Mouse (Mus musculus): ENCODE measurements around the gene Prdm11. TPM values are rescaled to one million over a fixed set of nuclear protein-coding genes. Genes with fewer than 3 reads are reported as not detected.
A peak's percentile ranks its signal among the peaks of the same experiment; 100 is the strongest.

Gene Prdm11
- polyA plus RNA-seq, 1 experiment from 2014 or later, result 2.4 TPM

DNA sequence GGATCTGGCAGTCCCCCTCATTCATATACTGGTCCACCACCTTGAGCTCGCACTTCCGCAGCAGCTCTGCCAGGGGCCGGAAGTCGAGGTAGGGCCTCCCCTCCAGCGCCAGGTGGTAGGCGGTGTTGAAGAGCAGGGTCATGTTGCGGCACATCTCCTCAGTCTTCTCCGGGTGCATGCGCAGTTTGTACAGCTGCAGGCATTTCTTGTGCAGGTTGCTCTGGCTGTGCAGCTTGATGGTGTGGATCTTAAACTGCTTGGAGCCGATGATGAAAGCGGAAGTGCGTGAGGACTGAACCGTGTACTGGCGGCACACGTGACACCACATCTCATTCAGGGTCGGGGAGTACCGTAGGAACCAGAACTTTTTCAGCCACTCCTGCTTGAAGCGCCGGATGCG lies 72.3 kb downstream of the Prdm11 start:
- Histone ChIP-seq H3K36me3 (ENCODE audit: control insufficient read depth, insufficient read depth, low read length) (peaks cover 20% of the 10 kb centered on the region; the same call in 1 of the 2 replicates), H3K4me3 (ENCODE audit: low read depth, low read length) (no peak overlapping the region), H3K4me1 (ENCODE audit: control insufficient read depth, insufficient read depth, low read length) (no peaks in the 10 kb centered on the region), H3K9ac (ENCODE audit: low read length) (no peak overlapping the region), H3K27me3 (ENCODE audit: control insufficient read depth, insufficient read depth, low read length) (no peaks in the 10 kb centered on the region), H3K27ac (replicated peaks; ENCODE audit: low read depth, low read length) (no peak overlapping the region), H3K9me3 (ENCODE audit: control insufficient read depth, low read length) (no peaks in the 10 kb centered on the region), H3K4me2 (ENCODE audit: low read depth, severe bottlenecking) (no peak overlapping the region)
- WGBS, result 96% methylated on average over 20 of the region's 20 CpGs
- ATAC-seq (ENCODE audit: insufficient number of reproducible peaks, low FRiP score, low TSS enrichment, low read depth), result no peak
- DNase-seq (ENCODE audit: low spot score), result no peak

DNA sequence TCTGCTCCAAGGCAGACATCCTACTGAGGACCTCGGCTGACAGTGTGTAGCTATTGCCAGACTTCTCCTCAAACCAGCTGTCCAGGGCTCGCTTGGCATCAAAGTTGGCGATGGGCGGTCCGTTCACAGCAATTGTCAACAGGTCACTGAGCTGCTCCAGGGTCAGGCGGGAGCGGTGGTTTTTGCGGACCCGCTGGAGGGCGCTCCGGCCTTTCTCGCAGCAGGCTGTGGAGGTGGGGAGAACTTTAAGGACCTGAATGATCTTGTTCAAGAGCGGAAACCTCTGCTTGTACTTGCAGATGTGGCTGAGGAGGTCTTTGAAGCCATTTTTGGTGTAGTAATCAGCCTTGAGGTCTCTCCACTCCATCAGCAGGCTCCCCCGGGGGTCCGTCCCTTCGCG lies 73.9 kb downstream of the Prdm11 start:
- Histone ChIP-seq H3K27ac (replicated peaks; ENCODE audit: low read depth, low read length) (no peak overlapping the region), H3K27me3 (ENCODE audit: control insufficient read depth, insufficient read depth, low read length) (no peaks in the 10 kb centered on the region), H3K4me1 (ENCODE audit: control insufficient read depth, insufficient read depth, low read length) (peaks cover 7% of the 10 kb centered on the region; the same call in 1 of the 2 replicates), H3K36me3 (ENCODE audit: control insufficient read depth, insufficient read depth, low read length) (peaks cover 20% of the 10 kb centered on the region; the same call in 1 of the 2 replicates), H3K4me3 (ENCODE audit: low read depth, low read length) (no peak overlapping the region), H3K9ac (ENCODE audit: low read length) (no peak overlapping the region), H3K4me2 (ENCODE audit: low read depth, severe bottlenecking) (no peak overlapping the region), H3K9me3 (ENCODE audit: control insufficient read depth, low read length) (no peaks in the 10 kb centered on the region)
- 88% methylated on average over 17 of the region's 17 CpGs for WGBS
- DNase-seq (ENCODE audit: low spot score) (no peak), ATAC-seq (ENCODE audit: insufficient number of reproducible peaks, low FRiP score, low TSS enrichment, low read depth) (no peak)

- Histone ChIP-seq H3K27me3 (ENCODE audit: control insufficient read depth, insufficient read depth, low read length) (no peaks in the 10 kb centered on the region), H3K9me3 (ENCODE audit: control insufficient read depth, low read length) (no peaks in the 10 kb centered on the region), H3K9ac (ENCODE audit: low read length) (no peak overlapping the region), H3K4me3 (ENCODE audit: low read depth, low read length) (no peak overlapping the region), H3K36me3 (ENCODE audit: control insufficient read depth, insufficient read depth, low read length) (peaks cover 20% of the 10 kb centered on the region; the same call in 1 of the 2 replicates), H3K4me1 (ENCODE audit: control insufficient read depth, insufficient read depth, low read length) (peaks cover 9% of the 10 kb centered on the region; the same call in 1 of the 2 replicates), H3K4me2 (ENCODE audit: low read depth, severe bottlenecking) (no peak overlapping the region), H3K27ac (replicated peaks; ENCODE audit: low read depth, low read length) (no peak overlapping the region)
- DNase-seq (ENCODE audit: low spot score) (no peak), ATAC-seq (ENCODE audit: insufficient number of reproducible peaks, low FRiP score, low TSS enrichment, low read depth) (no peak)
- 95% methylated on average over 8 of the region's 8 CpGs for WGBS
Observed at GRCm38 (mm10) chr2:92971536-92971935, 74.4 kb downstream of the Prdm11 start.

DNA sequence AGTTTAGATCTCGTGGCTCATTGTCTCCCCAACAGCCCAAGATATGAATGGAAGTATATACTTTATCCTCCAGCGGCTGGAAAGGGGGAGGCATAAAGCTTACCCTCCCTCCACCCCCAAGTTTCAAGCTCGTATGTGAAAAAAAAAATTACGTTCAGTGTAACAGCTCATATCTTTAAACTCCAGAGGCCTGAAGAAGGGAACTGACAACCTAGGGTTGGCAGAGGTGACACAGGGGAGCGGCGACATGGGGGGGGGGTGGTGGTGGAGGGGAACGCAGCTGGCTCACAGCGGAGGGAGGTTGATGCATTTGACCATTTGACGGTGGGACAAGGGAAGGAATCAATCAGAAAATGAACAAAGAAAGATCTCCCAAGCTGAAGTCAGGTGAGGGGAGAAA lies 74.9 kb downstream of the Prdm11 start:
- H3K36me3 ChIP-seq (ENCODE audit: control insufficient read depth, insufficient read depth, low read length), result peaks cover 20% of the 10 kb centered on the region; the same call in 1 of the 2 replicates

GRCm38 (mm10) chr2:92967839-92968166 lies 78.2 kb downstream of the Prdm11 start:
- Histone ChIP-seq H3K36me3 (ENCODE audit: control insufficient read depth, insufficient read depth, low read length) (peaks cover 5% of the 10 kb centered on the region; the same call in 1 of the 2 replicates), H3K27ac (replicated peaks; ENCODE audit: low read depth, low read length) (no peak overlapping the region), H3K27me3 (ENCODE audit: control insufficient read depth, insufficient read depth, low read length) (no peaks in the 10 kb centered on the region), H3K4me3 (ENCODE audit: low read depth, low read length) (no peak overlapping the region), H3K9ac (ENCODE audit: low read length) (no peak overlapping the region), H3K9me3 (ENCODE audit: control insufficient read depth, low read length) (no peaks in the 10 kb centered on the region), H3K4me1 (ENCODE audit: control insufficient read depth, insufficient read depth, low read length) (peaks cover 10% of the 10 kb centered on the region; the same call in 1 of the 2 replicates), H3K4me2 (ENCODE audit: low read depth, severe bottlenecking) (no peak overlapping the region)
- WGBS, result 41% methylated on average over 4 of the region's 4 CpGs
- ATAC-seq (ENCODE audit: insufficient number of reproducible peaks, low FRiP score, low TSS enrichment, low read depth) (no peak), DNase-seq (ENCODE audit: low spot score) (no peak)

More for the DNA sequence above, 74.9 kb downstream of the Prdm11 start:
- Histone ChIP-seq H3K27ac (replicated peaks; ENCODE audit: low read depth, low read length) (no peak overlapping the region), H3K4me2 (ENCODE audit: low read depth, severe bottlenecking) (no peak overlapping the region), H3K9me3 (ENCODE audit: control insufficient read depth, low read length) (no peaks in the 10 kb centered on the region), H3K9ac (ENCODE audit: low read length) (no peak overlapping the region), H3K4me1 (ENCODE audit: control insufficient read depth, insufficient read depth, low read length) (peaks cover 10% of the 10 kb centered on the region; the same call in 1 of the 2 replicates), H3K4me3 (ENCODE audit: low read depth, low read length) (no peak overlapping the region), H3K27me3 (ENCODE audit: control insufficient read depth, insufficient read depth, low read length) (no peaks in the 10 kb centered on the region)
- DNase-seq (ENCODE audit: low spot score) (no peak), ATAC-seq (ENCODE audit: insufficient number of reproducible peaks, low FRiP score, low TSS enrichment, low read depth) (no peak)
- WGBS, result 82% methylated on average over 9 of the region's 9 CpGs

DNA sequence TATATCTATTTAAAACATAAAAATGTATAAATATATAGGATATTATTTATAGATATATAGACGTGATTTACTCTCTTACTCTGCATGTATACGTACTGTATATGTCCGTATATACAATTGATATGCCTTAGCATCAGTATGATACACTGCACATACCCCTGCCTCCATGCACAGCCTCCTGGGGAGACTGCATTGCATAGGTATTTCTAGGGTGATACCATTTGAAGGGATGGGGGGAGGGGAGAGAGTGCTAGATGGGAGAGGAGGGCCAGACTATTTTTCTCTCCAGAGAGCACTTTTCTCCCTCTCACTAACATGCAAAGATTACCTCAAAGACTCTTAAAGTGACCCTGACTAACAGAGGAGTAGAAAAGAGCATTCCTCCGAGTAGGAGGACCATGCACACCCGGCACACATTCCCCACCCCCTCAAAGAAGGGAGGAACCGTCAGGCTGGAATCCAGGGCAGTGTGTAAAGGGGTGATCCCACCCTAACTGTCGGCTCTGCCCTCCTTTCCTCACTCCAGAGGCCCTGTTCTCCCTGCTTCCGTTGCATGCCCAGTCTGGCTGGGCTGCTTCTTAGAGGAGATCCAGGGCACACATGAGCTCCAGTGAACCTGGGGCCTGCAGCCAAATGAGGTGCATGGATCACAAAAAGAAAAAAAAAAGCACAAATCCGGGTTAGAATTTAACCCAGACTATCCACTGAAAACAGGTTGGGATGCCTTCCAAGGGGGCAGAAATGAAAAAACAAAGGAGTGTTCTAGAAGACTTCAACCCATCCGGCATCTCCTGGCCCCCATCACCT lies 78.7 kb downstream of the Prdm11 start:
- no peak for DNase-seq (ENCODE audit: low spot score)
- no peak overlapping the region for H3K4me2 ChIP-seq (ENCODE audit: low read depth, severe bottlenecking)
- H3K36me3 ChIP-seq (ENCODE audit: control insufficient read depth, insufficient read depth, low read length), result no peaks in the 10 kb centered on the region
- no peak for ATAC-seq (ENCODE audit: insufficient number of reproducible peaks, low FRiP score, low TSS enrichment, low read depth)
- H3K9me3 ChIP-seq (ENCODE audit: control insufficient read depth, low read length), result no peaks in the 10 kb centered on the region
- 0 out of 2 replicates have a peak overlapping the region, but pooled peaks have one; percentile 9 for H3K9ac ChIP-seq (ENCODE audit: low read length)
- H3K4me3 ChIP-seq (ENCODE audit: low read depth, low read length), result no peak overlapping the region
- WGBS, result 21% methylated on average over 10 of the region's 10 CpGs
- no peaks in the 10 kb centered on the region for H3K27me3 ChIP-seq (ENCODE audit: control insufficient read depth, insufficient read depth, low read length)
- H3K4me1 ChIP-seq (ENCODE audit: control insufficient read depth, insufficient read depth, low read length), result peaks cover 10% of the 10 kb centered on the region; the same call in 1 of the 2 replicates
- no peak overlapping the region for H3K27ac ChIP-seq (replicated peaks; ENCODE audit: low read depth, low read length)

GRCm38 (mm10) chr2:92966257-92966656 lies 79.7 kb downstream of the Prdm11 start:
- H3K4me2 ChIP-seq (ENCODE audit: low read depth, severe bottlenecking), result no peak overlapping the region
- DNase-seq (ENCODE audit: low spot score), result no peak
- H3K27ac ChIP-seq (replicated peaks; ENCODE audit: low read depth, low read length), result no peak overlapping the region
- WGBS, result 62% methylated on average over 8 of the region's 8 CpGs
- H3K9me3 ChIP-seq (ENCODE audit: control insufficient read depth, low read length), result no peaks in the 10 kb centered on the region
- no peaks in the 10 kb centered on the region for H3K36me3 ChIP-seq (ENCODE audit: control insufficient read depth, insufficient read depth, low read length)
- H3K27me3 ChIP-seq (ENCODE audit: control insufficient read depth, insufficient read depth, low read length), result no peaks in the 10 kb centered on the region
- H3K4me3 ChIP-seq (ENCODE audit: low read depth, low read length), result no peak overlapping the region
- H3K4me1 ChIP-seq (ENCODE audit: control insufficient read depth, insufficient read depth, low read length), result peaks cover 10% of the 10 kb centered on the region; the same call in 1 of the 2 replicates
- no peak overlapping the region for H3K9ac ChIP-seq (ENCODE audit: low read length)
- ATAC-seq (ENCODE audit: insufficient number of reproducible peaks, low FRiP score, low TSS enrichment, low read depth), result no peak

DNA sequence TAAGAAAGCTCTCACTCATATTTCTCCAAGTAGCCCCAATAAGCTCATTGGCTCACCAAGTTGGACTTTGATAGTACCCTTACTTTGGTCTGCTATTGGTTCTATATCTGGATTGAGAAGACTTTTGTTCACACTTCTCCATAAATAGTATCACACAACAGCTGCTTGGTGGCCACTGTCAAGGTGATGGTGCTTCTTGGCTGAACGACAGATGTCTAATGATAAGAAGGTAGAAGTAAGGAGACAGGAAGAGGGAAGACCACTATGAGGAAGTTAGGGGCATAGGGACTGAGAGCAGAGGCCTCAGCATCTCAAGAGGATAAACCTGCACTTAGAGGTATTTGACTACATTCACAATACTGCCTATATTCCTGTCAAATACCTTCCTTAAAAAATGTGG lies 81.6 kb downstream of the Prdm11 start:
- H3K27me3 ChIP-seq (ENCODE audit: control insufficient read depth, insufficient read depth, low read length), result no peaks in the 10 kb centered on the region
- WGBS, result 86% methylated on average over 1 of the region's 1 CpGs
- H3K27ac ChIP-seq (replicated peaks; ENCODE audit: low read depth, low read length), result no peak overlapping the region
- H3K9ac ChIP-seq (ENCODE audit: low read length), result no peak overlapping the region
- no peaks in the 10 kb centered on the region for H3K36me3 ChIP-seq (ENCODE audit: control insufficient read depth, insufficient read depth, low read length)
- ATAC-seq (ENCODE audit: insufficient number of reproducible peaks, low FRiP score, low TSS enrichment, low read depth) (no peak), DNase-seq (ENCODE audit: low spot score) (no peak)
- H3K9me3 ChIP-seq (ENCODE audit: control insufficient read depth, low read length), result no peaks in the 10 kb centered on the region
- H3K4me2 ChIP-seq (ENCODE audit: low read depth, severe bottlenecking), result no peak overlapping the region
- no peak overlapping the region for H3K4me3 ChIP-seq (ENCODE audit: low read depth, low read length)
- H3K4me1 ChIP-seq (ENCODE audit: control insufficient read depth, insufficient read depth, low read length), result peaks cover 10% of the 10 kb centered on the region; the same call in 1 of the 2 replicates

All from limb, embryonic 11.5 days (tissue).